Mouse (Mus musculus) heart, embryonic 14.5 days (tissue): ENCODE results near the gene Slc17a6. TPM values are rescaled to one million over a fixed set of nuclear protein-coding genes. Genes with fewer than 3 reads are reported as not detected.
"Not testable (repeated sequence)": the region's sequence is repeated elsewhere in the genome, so short reads cannot be mapped to it uniquely, and the experiment has no call there.

Source experiments
- ATAC-seq: fragments of 200-750 bp; cut with Nextera tagmentation; 2 replicates; pipeline ENCODE4 v1.8.0; 2017; ENCODE audit warnings: low read depth, moderate TSS enrichment; ENCODE audit not compliant: insufficient number of reproducible peaks, insufficient read depth, low FRiP score
- H3K27ac ChIP-seq, 2 experiments: fragments of 200-500 bp in 1 of 2; fragments of 300-500 bp in 1 of 2; sonication (generic) in 1 of 2; replicated peaks in 1 of 2; 2 replicates each; pipeline ENCODE4 v1.5.1; 2012 to 2014; ENCODE audit warnings: low read depth in 2 of 2, low read length in 2 of 2, control low read depth in 1 of 2, mild to moderate bottlenecking in 1 of 2, mixed read lengths in 1 of 2; ENCODE audit not compliant: control insufficient read depth in 1 of 2, insufficient read depth in 1 of 2
- H3K27me3 ChIP-seq: fragments of 300-500 bp; sonication (generic); 2 replicates; pipeline ENCODE4 v1.6.1; 2014; ENCODE audit warnings: mild to moderate bottlenecking, low read length, control low read depth; ENCODE audit not compliant: control insufficient read depth, insufficient read depth
- H3K36me3 ChIP-seq: fragments of 300-500 bp; sonication (generic); 2 replicates; pipeline ENCODE4 v1.6.1; 2014; ENCODE audit warnings: mild to moderate bottlenecking, control low read depth, low read length, mixed read lengths; ENCODE audit not compliant: control insufficient read depth, insufficient read depth
- H3K4me1 ChIP-seq, 2 experiments: fragments of 200-500 bp in 1 of 2; fragments of 300-500 bp in 1 of 2; sonication (generic) in 1 of 2; 2 replicates each; pipeline ENCODE4 v1.6.1; 2012 to 2014; ENCODE audit warnings: low read length in 2 of 2, control low read depth in 1 of 2, mixed read lengths in 1 of 2; ENCODE audit not compliant: control insufficient read depth in 2 of 2, insufficient read depth in 2 of 2
- H3K4me2 ChIP-seq: fragments of 300-500 bp; sonication (generic); 2 replicates; pipeline ENCODE4 v1.6.1; 2014; ENCODE audit warnings: mild to moderate bottlenecking, low read length
- H3K4me3 ChIP-seq, 2 experiments: fragments of 200-500 bp in 1 of 2; fragments of 300-500 bp in 1 of 2; sonication (generic) in 1 of 2; 2 replicates each; pipeline ENCODE4 v1.5.1; 2012 to 2014; ENCODE audit warnings: low read length in 2 of 2, mild to moderate bottlenecking in 2 of 2, control low read depth in 1 of 2, low read depth in 1 of 2, moderate library complexity in 1 of 2; ENCODE audit not compliant: control insufficient read depth in 1 of 2, insufficient read depth in 1 of 2
- H3K9ac ChIP-seq: fragments of 300-500 bp; sonication (generic); 2 replicates; pipeline ENCODE4 v1.6.1; 2014; ENCODE audit warnings: mild to moderate bottlenecking, low read length
- H3K9me3 ChIP-seq: fragments of 300-500 bp; sonication (generic); 2 replicates; pipeline ENCODE4 v1.6.1; 2016; ENCODE audit warnings: low read length, control low read depth; ENCODE audit not compliant: control insufficient read depth
- whole genome bisulfite sequencing: fragments of 180-500 bp; shearing (Covaris S2); extraction: QIAGEN DNeasy Blood & Tissue Kit; methylation state at CpG from one replicate; pipeline ENCODE4 v1.1.7; 2014; 5-methylcytosine and 5-hydroxymethylcytosine counted together
- polyA plus RNA-seq: library from polyadenylated mRNA; unstranded; fragments of >200 nt; fragmentation: Nextera tagmentation; extraction: Ambion mirVana; gene quantifications from 2 replicates; pipeline ENCODE4 v1.2.1, GENCODE M21; 2014

The Slc17a6 gene
- polyA plus RNA-seq, 1 experiment from 2014 or later: not detected

DNA sequence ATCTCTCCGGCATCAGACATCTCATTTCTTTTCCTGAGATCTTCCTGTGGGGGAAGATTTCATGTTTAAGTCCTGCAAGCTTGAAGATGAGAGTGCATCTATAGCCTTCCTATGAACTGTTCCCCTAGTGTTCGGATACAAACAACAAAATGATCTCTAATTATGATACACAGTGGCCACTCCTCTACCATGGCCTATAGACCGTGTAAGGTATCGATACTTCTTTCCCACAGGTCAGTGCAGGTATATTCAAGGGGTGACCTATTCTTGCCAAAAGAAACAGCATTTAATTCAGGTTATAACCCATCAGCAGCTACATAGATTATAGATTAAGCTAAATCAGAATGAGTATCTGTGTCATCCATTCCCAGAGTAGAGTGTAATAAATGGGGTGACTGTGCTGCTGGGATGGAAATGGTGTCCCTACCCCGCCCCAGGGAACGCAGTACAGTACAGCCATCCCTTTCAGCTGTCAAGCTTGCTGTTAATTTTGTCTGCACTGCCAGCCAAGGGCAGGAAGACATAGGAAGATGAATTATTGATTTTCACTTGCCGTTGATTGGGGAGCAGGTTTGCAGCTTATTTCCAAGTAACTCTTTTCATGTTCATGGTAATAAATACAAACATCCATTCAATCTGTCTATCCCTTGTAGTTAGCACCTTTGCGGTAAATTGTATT lies 71.9 kb downstream of the Slc17a6 start:
- no peaks in the 10 kb centered on the region for H3K9me3 ChIP-seq
- H3K27me3 ChIP-seq: no peaks in the 10 kb centered on the region
- WGBS: 83% methylated on average over 8 of the region's 8 CpGs
- ATAC-seq: no peak
- H3K4me3 ChIP-seq: no peak overlapping the region
- H3K27ac ChIP-seq: no peak overlapping the region
- no peak overlapping the region for H3K4me2 ChIP-seq
- no peaks in the 10 kb centered on the region for H3K4me1 ChIP-seq
- H3K36me3 ChIP-seq: no peaks in the 10 kb centered on the region
- no peak overlapping the region for H3K9ac ChIP-seq

DNA sequence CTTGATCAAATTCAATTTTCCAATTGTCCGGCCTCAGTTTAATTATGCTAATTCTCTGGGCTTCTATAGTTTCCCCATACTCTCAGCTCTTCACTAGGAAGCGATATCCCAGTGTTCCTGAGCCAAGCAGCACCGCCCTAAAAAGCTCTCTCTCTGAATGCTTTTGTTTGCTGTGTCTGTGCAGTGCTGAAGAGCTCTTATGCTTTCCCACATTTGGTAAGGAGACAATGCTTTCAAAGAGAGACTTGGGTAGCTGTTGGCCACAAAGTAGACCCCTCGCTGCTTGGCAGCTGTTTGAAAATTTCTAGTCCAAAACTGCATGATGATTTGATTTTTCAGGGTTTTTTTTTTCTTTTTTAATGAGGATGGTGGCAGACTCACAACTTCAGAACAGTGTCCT lies 72.6 kb downstream of the Slc17a6 start:
- ATAC-seq: no peak
- Histone ChIP-seq H3K27me3 (no peaks in the 10 kb centered on the region), H3K27ac (no peak overlapping the region), H3K36me3 (no peaks in the 10 kb centered on the region), H3K4me1 (no peaks in the 10 kb centered on the region), H3K9me3 (no peaks in the 10 kb centered on the region), H3K4me2 (no peak overlapping the region), H3K9ac (no peak overlapping the region), H3K4me3 (no peak overlapping the region)
- 73% methylated on average over 4 of the region's 4 CpGs for WGBS

- no peak for ATAC-seq
- Histone ChIP-seq H3K9ac (no peak overlapping the region), H3K36me3 (no peaks in the 10 kb centered on the region), H3K4me3 (no peak overlapping the region), H3K27ac (no peak overlapping the region), H3K27me3 (no peaks in the 10 kb centered on the region), H3K9me3 (no peaks in the 10 kb centered on the region), H3K4me2 (no peak overlapping the region), H3K4me1 (no peaks in the 10 kb centered on the region)
- 62% methylated on average over 3 of the region's 3 CpGs for WGBS
Observed at GRCm38 (mm10) chr7:51709508-51709907, 87.7 kb downstream of the Slc17a6 start.

- H3K4me2 ChIP-seq, H3K9ac ChIP-seq, H3K4me3 ChIP-seq, H3K27me3 ChIP-seq, H3K27ac ChIP-seq, ATAC-seq, H3K36me3 ChIP-seq, H3K4me1 ChIP-seq, H3K9me3 ChIP-seq: not testable (repeated sequence)
- 65% methylated on average over 3 of the region's 3 CpGs for WGBS
Observed at GRCm38 (mm10) chr7:51710346-51710745, 88.5 kb downstream of the Slc17a6 start.

DNA sequence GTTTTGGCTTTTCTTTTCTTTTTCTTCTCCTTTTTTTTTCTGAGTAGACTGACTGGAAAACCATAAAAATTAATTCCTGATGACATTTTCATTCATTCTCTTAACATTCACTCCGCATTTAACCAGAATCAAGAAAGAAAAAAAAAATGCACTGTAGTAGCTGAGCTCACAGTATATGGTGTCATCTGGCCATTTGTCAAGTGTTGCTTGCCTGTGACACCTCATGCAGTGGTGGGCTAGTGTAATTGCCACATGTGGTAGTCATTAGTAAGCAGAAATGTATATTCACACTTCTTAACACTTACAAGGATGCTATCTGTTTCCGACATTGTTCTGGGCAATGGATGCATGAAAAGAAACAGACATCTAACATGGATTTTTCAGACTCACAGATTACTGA lies 94.0 kb downstream of the Slc17a6 start:
- Histone ChIP-seq H3K4me3 (no peak overlapping the region), H3K27ac (no peak overlapping the region), H3K36me3 (no peaks in the 10 kb centered on the region), H3K4me1 (no peaks in the 10 kb centered on the region), H3K9ac (no peak overlapping the region), H3K27me3 (no peaks in the 10 kb centered on the region), H3K9me3 (no peaks in the 10 kb centered on the region), H3K4me2 (no peak overlapping the region)
- no peak for ATAC-seq
- WGBS: 70% methylated on average over 2 of the region's 2 CpGs

Other genes with a start within 250 kb of the Slc17a6 start
- gene Ano5, start 111.0 kb upstream of the Slc17a6 start, polyA plus RNA-seq: 0.59 and 0.78 TPM in 2 replicates
- gene Gas2, start 240.0 kb downstream of the Slc17a6 start, polyA plus RNA-seq: 7.8 and 9.8 TPM in 2 replicates
- gene Fancf, start 240.3 kb downstream of the Slc17a6 start, polyA plus RNA-seq: 7.6 and 9.3 TPM in 2 replicates